Mouse (Mus musculus): Measurements from ENCODE around the gene Btg1.

The Btg1 gene

GRCm38 (mm10) chr10:96607617-96608185 lies 9.1 kb upstream of the Btg1 start:
- in situ Hi-C loops (cut with MboI; ENCODE audit: unreplicated experiment in 2 of 2) = loop anchor here (25.0 kb wide), 2 partner anchors 1045 to 1070 kb away; partner anchors contain the start of gene Nudt4 (in 1 of the 2)

DNA sequence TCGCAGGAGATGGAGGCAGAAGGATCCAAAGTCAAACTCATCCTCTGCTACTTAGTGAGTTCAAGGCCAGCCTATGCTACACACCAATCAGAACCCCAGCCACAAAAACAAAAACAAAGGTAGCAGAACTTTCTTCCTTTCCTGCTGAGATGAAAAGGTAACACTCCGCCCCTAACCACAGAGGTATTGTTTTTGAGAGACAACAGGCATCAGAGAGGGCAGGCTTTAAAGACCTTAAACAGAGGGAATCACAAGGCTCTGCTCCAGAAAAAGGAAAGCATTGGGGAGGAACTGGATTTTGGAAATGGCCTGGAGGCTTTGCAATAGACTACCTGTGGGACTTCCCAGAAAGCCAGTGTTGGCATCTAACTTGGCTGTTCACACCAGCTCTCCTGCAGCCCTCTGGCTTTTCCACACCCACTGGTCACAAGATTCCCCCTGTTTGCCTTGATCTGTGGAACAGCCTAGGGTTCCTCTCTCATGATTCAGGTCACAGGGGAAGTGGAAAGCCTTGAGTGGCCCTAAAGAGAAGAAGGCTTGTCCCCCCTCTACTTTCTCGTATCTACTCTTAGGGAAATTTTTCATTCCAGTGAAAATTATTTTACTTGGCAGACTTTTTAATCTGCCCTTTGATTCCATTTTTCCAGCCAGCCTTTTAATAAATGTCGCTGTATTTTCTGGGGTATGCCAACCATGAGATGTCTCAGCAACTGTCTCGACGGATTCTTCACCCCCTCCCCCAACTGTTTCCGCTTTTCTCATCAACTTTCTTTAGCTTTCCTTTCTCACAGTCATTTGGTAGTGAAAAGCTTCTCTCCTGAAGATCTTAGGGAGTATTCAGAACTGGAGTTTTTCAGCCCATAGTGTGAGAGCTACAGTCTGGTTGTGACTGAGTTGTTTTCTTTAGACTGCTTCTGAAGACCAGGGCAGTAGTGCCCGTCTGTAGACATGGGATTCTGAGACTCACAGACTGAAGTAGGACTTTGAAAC lies 7.2 kb upstream of the Btg1 start:
- in situ Hi-C loops (cut with MboI; ENCODE audit: unreplicated experiment in 2 of 2) = loop anchor here (5.0 to 25.0 kb wide), 3 partner anchors 192 to 1072 kb away; partner anchors contain the start of gene Nudt4 (in 1 of the 2)

DNA sequence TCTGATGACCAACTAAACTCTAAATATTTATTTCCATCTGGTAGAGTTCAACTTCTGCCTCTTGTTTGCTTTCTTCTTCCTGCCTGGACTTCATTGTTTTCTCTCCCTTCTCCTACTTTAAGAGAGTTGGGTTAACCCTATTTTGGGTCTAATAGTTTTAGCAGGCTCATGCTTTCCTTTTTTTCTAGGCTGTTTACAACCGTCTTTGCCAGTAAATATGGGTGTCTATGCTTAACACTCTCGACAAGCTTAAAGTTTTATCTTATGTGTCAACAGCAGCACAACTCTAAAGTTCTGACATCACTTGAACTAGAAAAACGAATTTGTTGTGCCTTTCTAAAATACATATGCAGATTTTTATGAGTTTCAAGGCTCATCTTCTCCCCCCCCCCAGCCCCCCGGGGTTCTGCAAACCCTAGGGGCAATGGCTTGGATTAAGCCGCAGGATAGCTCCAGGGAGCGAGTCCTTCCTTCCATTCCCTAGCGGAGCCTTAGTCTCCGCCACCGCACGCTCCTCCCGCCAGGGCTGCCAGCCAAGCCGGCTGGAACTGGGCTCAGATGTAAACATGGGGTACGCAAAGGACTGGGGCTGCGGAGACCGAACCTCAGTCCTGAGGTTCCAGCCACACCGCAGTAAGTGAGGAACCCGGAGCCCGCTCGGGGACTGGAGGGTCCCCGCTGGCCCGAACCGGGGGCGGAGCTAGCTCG lies 651 bp upstream of the Btg1 start:
- in situ Hi-C loops (cut with MboI; ENCODE audit: unreplicated experiment in 2 of 2) = loop anchor here (5.0 to 25.0 kb wide), 6 partner anchors 244 to 1079 kb away; partner anchors contain the start of gene Nudt4 (in 1 of the 2)

DNA sequence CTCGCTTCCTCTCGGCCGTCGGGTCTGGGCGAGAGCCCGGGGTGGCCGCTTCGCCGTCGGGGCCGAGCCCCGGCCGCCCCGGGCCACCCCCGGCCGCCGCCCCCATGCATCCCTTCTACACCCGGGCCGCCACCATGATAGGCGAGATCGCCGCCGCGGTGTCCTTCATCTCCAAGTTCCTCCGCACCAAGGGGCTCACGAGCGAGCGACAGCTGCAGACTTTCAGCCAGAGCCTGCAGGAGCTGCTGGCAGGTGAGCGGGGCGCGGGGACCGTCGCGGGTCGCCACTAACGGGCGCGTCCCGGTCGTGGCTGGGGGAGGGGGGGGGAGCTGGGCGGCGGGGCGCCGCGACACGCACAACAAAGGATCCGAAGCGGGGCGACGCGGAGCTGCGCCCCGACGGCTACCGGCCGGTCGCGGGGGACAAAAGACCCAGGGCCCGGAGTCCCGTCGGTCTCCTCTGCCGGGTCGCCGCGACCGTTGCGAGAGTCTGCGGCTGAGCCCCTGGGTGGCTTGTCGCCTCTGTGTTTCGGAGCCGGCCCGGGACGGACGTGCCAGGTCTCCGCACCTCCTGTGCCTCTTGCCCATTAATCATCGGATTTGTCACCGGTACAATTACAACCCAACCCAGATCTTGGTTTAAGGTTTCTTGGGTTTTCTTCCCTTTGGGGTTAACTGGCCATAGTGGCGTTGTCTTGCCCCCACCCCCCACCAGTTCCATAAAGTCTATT lies 580 bp downstream of the Btg1 start:
- in situ Hi-C loops (cut with MboI; ENCODE audit: unreplicated experiment in 2 of 2) = loop anchor here (5.0 to 25.0 kb wide), 6 partner anchors 245 to 1080 kb away; partner anchors contain the start of gene Nudt4 (in 1 of the 2)

- in situ Hi-C loops (cut with MboI; ENCODE audit: unreplicated experiment in 2 of 2) = loop anchor here (5.0 to 25.0 kb wide), 6 partner anchors 246 to 1081 kb away; partner anchors contain the start of gene Nudt4 (in 1 of the 2)
Measured at GRCm38 (mm10) chr10:96617951-96618575, 1.3 kb downstream of the Btg1 start.

GRCm38 (mm10) chr10:96619951-96620889 lies 3.4 kb downstream of the Btg1 start:
- in situ Hi-C loops (cut with MboI; ENCODE audit: unreplicated experiment in 2 of 2) = loop anchor here (5.0 to 25.0 kb wide), 10 partner anchors 135 to 1083 kb away; partner anchors contain the start of gene Nudt4 (in 1 of the 2)

DNA sequence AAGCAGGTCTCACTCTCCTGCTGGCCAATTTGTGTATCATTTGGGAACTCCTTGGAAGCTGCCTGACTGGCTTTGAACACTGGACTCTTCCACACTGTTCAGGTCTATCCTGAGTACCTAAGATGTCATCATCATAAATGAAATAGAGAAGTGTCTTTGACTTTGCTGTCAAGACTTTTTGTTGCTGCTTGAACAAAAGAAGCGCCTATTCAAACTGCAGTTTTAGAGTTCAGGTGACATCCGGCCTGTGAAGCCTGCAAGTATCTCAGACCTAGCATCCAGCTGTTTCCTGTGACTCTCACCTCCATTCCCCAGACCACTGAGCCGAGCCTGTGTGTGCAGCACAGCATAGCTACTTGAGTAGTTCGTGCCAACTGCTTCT lies 4.1 kb downstream of the Btg1 start:
- in situ Hi-C loops (cut with MboI; ENCODE audit: unreplicated experiment in 2 of 2) = loop anchor here (5.0 to 25.0 kb wide), 6 partner anchors 134 to 1084 kb away; partner anchors contain the start of gene Nudt4 (in 1 of the 2)

DNA sequence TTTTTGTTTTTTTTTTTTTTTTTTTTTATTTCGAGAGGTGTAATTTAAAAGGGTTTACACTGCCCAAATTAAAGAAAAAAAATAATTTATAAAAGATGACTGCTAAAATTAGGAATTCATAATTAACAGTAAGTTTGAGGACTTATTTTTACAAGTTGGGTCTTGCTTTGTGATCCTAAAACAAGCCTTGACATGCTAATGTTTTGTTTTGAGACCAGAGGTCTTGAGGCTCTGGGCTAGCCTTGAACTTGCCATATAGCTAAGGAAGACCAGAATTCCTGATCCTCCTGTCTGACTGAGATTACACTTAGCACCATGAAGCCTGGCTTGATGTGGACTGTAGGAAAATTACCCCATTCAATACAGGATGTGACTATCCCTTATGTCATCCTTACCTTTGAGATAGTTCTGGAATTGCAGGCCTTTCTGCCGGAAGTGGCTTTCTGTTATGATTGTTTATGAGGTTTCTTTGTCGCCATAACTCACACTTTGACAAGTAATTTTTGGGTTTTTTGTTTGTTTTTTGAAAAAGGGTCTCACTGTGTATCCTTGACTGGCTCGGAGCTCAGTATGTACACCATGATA lies 4.6 kb downstream of the Btg1 start:
- in situ Hi-C loops (cut with MboI; ENCODE audit: unreplicated experiment in 2 of 2) = loop anchor here (5.0 to 25.0 kb wide), 6 partner anchors 133 to 1084 kb away; partner anchors contain the start of gene Nudt4 (in 1 of the 2)

DNA sequence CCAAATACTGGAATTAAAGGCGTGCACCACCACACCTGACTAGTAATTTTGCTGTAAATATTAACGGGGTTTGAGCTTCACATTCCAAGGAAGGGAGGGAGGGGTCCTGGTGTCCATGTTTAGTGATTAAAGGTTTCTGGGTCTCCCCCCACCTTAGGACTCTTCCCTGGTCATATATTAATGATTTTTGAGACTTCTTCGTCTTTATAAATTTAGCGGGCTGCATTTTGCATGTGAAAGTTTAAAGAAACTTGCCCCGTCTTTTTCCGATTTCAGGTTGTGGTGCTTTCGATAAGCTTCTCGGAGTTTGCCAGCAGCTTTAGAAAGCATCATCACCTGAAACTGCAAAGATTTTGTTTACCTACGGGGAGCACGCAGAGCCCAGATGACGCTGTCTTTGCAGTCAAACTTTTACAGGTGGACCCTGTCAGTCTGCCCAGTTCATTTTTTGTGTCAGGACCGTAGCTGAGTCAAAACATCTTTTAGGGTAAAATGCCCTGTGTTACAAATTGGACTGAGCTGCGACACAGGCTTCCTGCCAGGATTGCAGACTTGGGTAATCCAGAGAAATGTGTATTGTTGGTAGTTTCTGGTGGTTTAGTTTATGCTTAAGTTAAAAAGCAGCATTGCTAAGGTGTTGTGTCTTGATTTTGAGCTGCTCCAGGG lies 5.3 kb downstream of the Btg1 start:
- in situ Hi-C loops (cut with MboI; ENCODE audit: unreplicated experiment in 2 of 2) = loop anchor here (5.0 to 25.0 kb wide), 6 partner anchors 133 to 1085 kb away; partner anchors contain the start of gene Nudt4 (in 1 of the 2)

DNA sequence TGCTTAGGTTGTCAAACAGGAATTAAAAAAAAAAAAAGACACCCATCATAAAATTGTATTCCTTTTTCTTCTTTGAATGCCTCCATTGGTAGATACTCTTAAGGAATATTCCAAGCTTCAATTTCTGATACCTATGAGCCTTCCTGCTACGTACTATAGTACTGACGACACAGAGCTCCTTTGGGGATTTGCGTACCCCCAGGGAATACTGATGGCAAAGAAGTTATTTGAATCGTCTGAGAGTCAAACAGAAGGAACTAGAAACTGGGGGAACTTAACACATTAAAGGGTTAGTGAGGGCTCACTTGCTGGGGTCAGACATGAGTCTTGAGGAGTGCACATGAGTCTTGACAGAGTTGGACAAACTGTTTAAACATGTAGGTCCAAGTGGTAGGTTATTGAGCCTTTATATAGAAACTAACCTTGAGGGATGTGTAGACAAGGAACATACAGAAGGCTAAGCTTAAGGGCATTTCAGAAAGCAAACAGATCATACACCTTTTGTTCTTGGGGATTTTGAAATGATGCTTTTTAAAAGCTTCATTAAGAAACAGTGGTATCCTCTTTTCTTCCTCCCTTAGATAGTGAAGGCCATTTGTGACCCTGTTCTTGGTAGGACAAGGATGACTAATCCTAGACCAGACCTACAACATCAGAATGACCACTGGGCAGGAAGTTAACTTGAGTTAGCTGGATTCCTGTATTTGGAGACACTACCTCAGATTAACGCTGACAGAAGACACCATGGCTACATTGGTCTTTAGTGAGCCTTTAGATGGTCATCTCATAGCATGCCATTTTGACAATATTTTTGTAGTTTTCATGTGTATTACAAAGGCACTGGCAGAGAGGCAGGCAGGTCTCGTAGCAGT lies 6.2 kb downstream of the Btg1 start:
- in situ Hi-C loops (cut with MboI; ENCODE audit: unreplicated experiment in 2 of 2) = loop anchor here (5.0 to 25.0 kb wide), 6 partner anchors 132 to 1086 kb away; partner anchors contain the start of gene Nudt4 (in 1 of the 2)

DNA sequence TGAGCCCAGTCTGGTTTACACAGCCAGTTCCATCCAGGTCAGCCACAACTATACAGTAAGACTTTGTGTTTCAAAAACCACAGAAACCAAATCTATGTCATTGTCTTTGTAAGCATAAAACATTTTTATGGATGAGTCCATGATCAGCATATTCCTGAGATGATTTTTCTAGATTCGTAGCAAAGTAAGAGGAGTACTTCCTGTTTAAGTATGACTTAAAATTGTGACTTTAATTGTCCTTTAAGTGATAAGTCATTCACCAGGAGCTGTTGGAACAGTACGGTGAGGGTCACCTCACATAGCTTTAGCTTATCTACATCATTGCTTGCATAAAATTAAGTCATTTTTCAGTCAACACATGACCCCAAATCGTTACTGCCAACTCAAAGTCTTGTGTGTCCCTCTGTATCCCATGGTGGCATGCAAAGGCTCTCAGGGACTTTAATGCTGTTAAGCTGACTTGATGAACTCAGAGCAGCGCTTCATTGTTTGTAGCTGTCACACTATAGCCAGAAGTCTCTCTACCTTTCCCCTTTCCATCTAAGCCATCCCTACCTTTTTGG lies 6.9 kb downstream of the Btg1 start:
- in situ Hi-C loops (cut with MboI; ENCODE audit: unreplicated experiment in 2 of 2) = loop anchor here (5.0 to 25.0 kb wide), 6 partner anchors 131 to 1086 kb away; partner anchors contain the start of gene Nudt4 (in 1 of the 2)

DNA sequence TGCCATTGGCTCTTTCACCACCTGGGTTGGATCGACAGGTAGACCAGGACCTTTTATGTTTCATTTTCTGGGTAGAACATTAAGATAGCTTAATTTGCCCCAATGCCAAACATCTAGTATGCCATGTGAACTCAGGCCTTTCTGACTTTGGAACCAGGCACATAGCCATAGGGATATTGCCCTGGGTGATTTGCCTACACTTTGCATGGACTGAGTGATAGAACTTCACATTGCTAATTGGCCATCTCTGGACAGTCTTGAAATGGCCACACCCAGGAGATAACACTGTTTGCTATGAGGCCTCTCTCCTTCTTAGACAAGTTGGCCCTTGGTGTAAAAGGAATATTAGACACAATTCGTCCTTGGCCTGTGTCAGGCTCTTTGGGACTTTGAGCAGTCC lies 7.6 kb downstream of the Btg1 start:
- in situ Hi-C loops (cut with MboI; ENCODE audit: unreplicated experiment in 2 of 2) = loop anchor here (5.0 to 25.0 kb wide), 6 partner anchors 130 to 1087 kb away; partner anchors contain the start of gene Nudt4 (in 1 of the 2)

DNA sequence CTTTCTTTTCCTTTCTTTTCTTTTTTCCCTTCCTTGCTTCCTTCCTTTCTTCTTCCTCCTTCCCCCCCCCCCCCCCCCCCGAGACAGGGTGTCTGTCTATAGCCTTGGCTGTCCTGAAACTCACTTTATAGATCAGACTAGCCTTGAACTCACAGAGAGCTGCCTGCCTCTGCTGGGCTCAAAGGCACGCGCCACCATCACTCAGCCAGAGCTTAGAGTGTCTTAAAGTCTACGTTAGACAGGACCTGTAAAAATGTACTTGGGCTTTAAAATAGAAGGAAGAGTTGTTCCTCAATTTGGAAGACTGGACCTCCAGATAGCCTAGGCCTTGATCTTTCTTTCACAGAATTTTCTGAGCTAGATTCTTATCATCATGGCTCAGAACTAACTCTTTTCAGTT lies 8.3 kb downstream of the Btg1 start:
- in situ Hi-C loops (cut with MboI; ENCODE audit: unreplicated experiment in 2 of 2) = loop anchor here (5.0 to 10.0 kb wide), 2 partner anchors 130 to 307 kb away; no protein-coding TSS in a partner anchor

GRCm38 (mm10) chr10:96625682-96626081 lies 8.9 kb downstream of the Btg1 start:
- in situ Hi-C loops (cut with MboI; ENCODE audit: unreplicated experiment in 2 of 2) = loop anchor here (5.0 to 10.0 kb wide), 2 partner anchors 129 to 307 kb away; no protein-coding TSS in a partner anchor

GRCm38 (mm10) chr10:96626120-96626750 lies 9.4 kb downstream of the Btg1 start:
- in situ Hi-C loops (cut with MboI; ENCODE audit: unreplicated experiment in 2 of 2) = loop anchor here (5.0 to 10.0 kb wide), 2 partner anchors 129 to 306 kb away; no protein-coding TSS in a partner anchor
